Mouse (Mus musculus) olfactory bulb, adult 2 months (tissue): ENCODE results near the gene Gse1. TPM values are rescaled to one million over a fixed set of nuclear protein-coding genes. Genes with fewer than 3 reads are reported as not detected.

Source experiments
- H3K27ac ChIP-seq: fragments of 200-500 bp; 2 replicates; pipeline ENCODE4 v1.5.1; 2012; ENCODE audit warnings: low read depth, low read length; ENCODE audit not compliant: insufficient read depth
- H3K4me1 ChIP-seq: fragments of 200-500 bp; 2 replicates; pipeline ENCODE4 v1.6.1; 2012; ENCODE audit warnings: low read length; ENCODE audit not compliant: control insufficient read depth, insufficient read depth
- H3K4me3 ChIP-seq: fragments of 200-500 bp; 2 replicates; pipeline ENCODE4 v1.5.1; 2012; ENCODE audit warnings: mild to moderate bottlenecking, low read depth, low read length, moderate library complexity; ENCODE audit not compliant: insufficient read depth
- CTCF ChIP-seq: fragments of 200-500 bp; IDR thresholded peaks from 2 replicates; pipeline ENCODE4 v1.5.1; 2012; ENCODE audit warnings: low read depth, mild to moderate bottlenecking, low read length, moderate library complexity; ENCODE audit not compliant: insufficient read depth
- POLR2A ChIP-seq: fragments of 200-500 bp; IDR thresholded peaks from 2 replicates; pipeline ENCODE4 v1.6.1; 2012; ENCODE audit warnings: mild to moderate bottlenecking, low read depth, low read length, moderate library complexity; ENCODE audit not compliant: insufficient read depth
- WGBS: fragments of 180-500 bp; shearing (Covaris S2); methylation state at CpG from one replicate; pipeline ENCODE4 v1.1.7; 2018; 5-methylcytosine and 5-hydroxymethylcytosine counted together
- polyA plus RNA-seq: library from polyadenylated mRNA; stranded (reverse); fragments of >200 nt; gene quantifications from 2 replicates; pipeline ENCODE4 v1.2.4, GENCODE M21; 2012; ENCODE audit warnings: low replicate concordance; ENCODE audit not compliant: missing spikeins, insufficient read depth, insufficient read length

The Gse1 gene
- 42.5 and 91.1 TPM in 2 replicates for polyA plus RNA-seq

GRCm38 (mm10) chr8:120227891-120228591, at the start of gene Gse1:
Gene Gse1 (plus strand): TSS chr8:120228456.
- Histone ChIP-seq H3K4me1 (peaks cover 74% of the 10 kb centered on the region), H3K4me3 (peak within 1 kb of the TSS; percentile 87), H3K27ac (peak within 1 kb of the TSS; percentile 58)
- whole genome bisulfite sequencing, result 14% methylated on average over 50 of the region's 52 CpGs
- TF ChIP-seq POLR2A (no peak; the same call in 1 of the 2 replicates), CTCF (no peak)

- WGBS, result under 1% methylated on average over 10 of the region's 10 CpGs
- Histone ChIP-seq H3K27ac (no peak overlapping the region), H3K4me3 (peak overlapping the region; percentile 19; the same call in 1 of the 2 replicates), H3K4me1 (peaks cover 25% of the 10 kb centered on the region)
- TF ChIP-seq CTCF (peak; percentile 97), POLR2A (no peak)
Observed at GRCm38 (mm10) chr8:120179027-120179431, 49.2 kb upstream of the Gse1 start.

- WGBS, result 65% methylated on average over 7 of the region's 7 CpGs
- Histone ChIP-seq H3K4me1 (peaks cover 29% of the 10 kb centered on the region), H3K27ac (no peak overlapping the region), H3K4me3 (no peak overlapping the region)
- TF ChIP-seq POLR2A (no peak), CTCF (no peak)
Observed at GRCm38 (mm10) chr8:120180445-120180970, 47.7 kb upstream of the Gse1 start.

- WGBS, result 93% methylated on average over 5 of the region's 5 CpGs
- H3K4me3 ChIP-seq, result no peak overlapping the region
- TF ChIP-seq CTCF (no peak), POLR2A (no peak)
- H3K27ac ChIP-seq, result no peak overlapping the region
- H3K4me1 ChIP-seq, result peaks cover 34% of the 10 kb centered on the region
Observed at GRCm38 (mm10) chr8:120181274-120181673, 47.0 kb upstream of the Gse1 start.

GRCm38 (mm10) chr8:120181861-120182414, 46.3 kb upstream of the Gse1 start:
- TF ChIP-seq POLR2A, result no peak
- TF ChIP-seq CTCF, result no peak
- no peak overlapping the region for H3K27ac ChIP-seq
- no peak overlapping the region for H3K4me3 ChIP-seq
- H3K4me1 ChIP-seq, result peaks cover 32% of the 10 kb centered on the region
- WGBS, result 87% methylated on average over 4 of the region's 4 CpGs

- Histone ChIP-seq H3K27ac (no peak overlapping the region), H3K4me3 (no peak overlapping the region), H3K4me1 (peaks cover 22% of the 10 kb centered on the region)
- 63% methylated on average over 9 of the region's 9 CpGs for WGBS
- TF ChIP-seq POLR2A (no peak), CTCF (no peak)
Observed at GRCm38 (mm10) chr8:120184366-120184765, 43.9 kb upstream of the Gse1 start.

- Histone ChIP-seq H3K4me1 (peaks cover 29% of the 10 kb centered on the region), H3K27ac (no peak overlapping the region), H3K4me3 (no peak overlapping the region)
- WGBS, result 47% methylated on average over 17 of the region's 17 CpGs
- TF ChIP-seq POLR2A (no peak), CTCF (no peak)
Observed at GRCm38 (mm10) chr8:120184850-120185792, 43.1 kb upstream of the Gse1 start.

GRCm38 (mm10) chr8:120186454-120186853, 41.8 kb upstream of the Gse1 start:
- peaks cover 41% of the 10 kb centered on the region for H3K4me1 ChIP-seq
- no peak overlapping the region for H3K4me3 ChIP-seq
- H3K27ac ChIP-seq, result no peak overlapping the region
- no peak for TF ChIP-seq CTCF
- no peak for TF ChIP-seq POLR2A
- 47% methylated on average over 8 of the region's 8 CpGs for WGBS
